Mouse (Mus musculus): ENCODE measurements around the gene Efna2. TPM values are rescaled to one million over a fixed set of nuclear protein-coding genes. Genes with fewer than 3 reads are reported as not detected.
"Not testable (repeated sequence)": the region's sequence is repeated elsewhere in the genome, so short reads cannot be mapped to it uniquely, and the experiment has no call there.

Efna2 gene
- total RNA-seq, 1 experiment from 2014 or later, result not detected

DNA sequence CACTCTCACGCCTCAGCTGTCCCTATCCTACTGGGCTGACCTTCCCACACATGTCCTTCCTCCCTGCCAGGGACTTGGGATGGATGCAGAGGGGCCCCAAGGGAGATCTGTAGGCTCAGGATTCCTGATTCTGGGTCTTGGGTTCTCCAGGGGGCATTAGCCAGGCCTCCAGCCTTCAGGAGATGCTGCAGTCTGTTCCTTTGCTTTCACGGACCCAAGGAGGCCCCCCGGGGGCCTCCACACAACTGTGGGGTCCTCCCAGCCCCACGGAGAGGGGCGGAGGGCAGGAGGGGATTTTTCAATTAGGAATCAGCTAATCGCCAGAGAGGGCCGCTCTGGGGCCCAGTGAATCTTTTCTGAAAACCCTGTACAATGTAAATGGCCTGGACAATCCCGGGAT lies 15.2 kb downstream of the Efna2 start:
- no peak for ATAC-seq (replicated peaks in 1 of 2; ENCODE audit: insufficient read depth in 1 of 2, low FRiP score in 2 of 2, low TSS enrichment in 1 of 2, low read depth in 1 of 2, poor library complexity in 2 of 2, severe bottlenecking in 2 of 2)

DNA sequence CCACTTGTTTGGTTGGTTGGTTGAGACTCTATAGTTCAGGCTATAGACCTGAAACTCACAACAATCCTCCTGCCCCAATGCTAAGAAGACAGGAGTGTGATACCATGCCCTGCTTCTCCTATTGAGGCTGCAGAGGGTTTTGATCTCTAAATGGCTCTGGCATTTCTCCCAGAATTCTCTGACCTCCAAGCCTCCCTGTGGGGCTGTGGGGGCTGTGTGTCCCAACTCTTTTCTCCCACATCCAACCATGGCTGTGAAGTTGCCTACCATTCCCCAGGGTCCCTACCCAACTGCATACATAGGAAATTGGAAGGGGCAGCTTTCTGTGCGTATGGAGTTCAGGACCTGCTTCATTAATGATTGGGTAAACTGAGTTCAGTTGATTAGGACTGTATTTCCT lies 16.9 kb downstream of the Efna2 start:
- ATAC-seq (replicated peaks in 1 of 2; ENCODE audit: insufficient read depth in 1 of 2, low FRiP score in 2 of 2, low TSS enrichment in 1 of 2, low read depth in 1 of 2, poor library complexity in 2 of 2, severe bottlenecking in 2 of 2), result no peak

DNA sequence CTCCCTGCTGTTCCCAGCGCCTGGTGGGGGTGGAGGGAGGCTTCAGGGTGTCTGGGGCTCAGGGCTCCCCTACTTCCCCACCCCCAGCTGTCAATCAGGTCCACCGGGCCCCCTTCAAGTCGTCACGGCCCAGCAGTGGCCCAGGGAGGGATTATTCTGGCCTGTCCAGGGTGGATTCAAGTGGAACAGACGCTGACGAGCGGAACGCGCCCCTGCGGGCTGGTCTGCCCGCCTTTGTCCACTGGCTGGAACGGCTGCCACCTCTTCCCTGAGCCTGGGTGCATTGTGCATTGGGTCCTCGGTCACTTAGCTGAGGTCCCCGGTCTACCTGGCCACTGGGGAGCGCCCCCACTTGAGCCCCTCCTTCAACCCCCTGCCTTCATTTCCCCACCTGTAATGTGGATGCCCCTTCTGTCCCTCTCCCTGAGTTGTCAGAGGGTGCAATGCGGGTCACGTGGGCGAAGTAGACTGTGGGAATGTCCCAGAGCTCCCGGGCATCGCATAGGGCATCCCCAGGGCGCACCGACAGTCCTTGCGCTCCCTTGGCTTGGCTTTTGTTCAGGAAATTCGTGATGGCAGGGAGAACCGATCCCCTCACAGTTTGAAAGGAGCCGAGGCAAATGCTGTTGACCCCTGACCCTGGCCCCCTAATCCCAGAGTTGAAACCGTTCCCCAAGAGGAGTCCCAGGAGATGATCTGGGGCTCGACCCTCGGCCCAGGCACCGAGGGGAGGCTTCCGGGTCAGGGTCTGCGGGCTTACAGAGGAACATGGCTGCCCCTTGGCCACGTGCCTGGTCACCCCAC lies 17.7 kb downstream of the Efna2 start:
- no peak for ATAC-seq (replicated peaks in 1 of 2; ENCODE audit: insufficient read depth in 1 of 2, low FRiP score in 2 of 2, low TSS enrichment in 1 of 2, low read depth in 1 of 2, poor library complexity in 2 of 2, severe bottlenecking in 2 of 2)

DNA sequence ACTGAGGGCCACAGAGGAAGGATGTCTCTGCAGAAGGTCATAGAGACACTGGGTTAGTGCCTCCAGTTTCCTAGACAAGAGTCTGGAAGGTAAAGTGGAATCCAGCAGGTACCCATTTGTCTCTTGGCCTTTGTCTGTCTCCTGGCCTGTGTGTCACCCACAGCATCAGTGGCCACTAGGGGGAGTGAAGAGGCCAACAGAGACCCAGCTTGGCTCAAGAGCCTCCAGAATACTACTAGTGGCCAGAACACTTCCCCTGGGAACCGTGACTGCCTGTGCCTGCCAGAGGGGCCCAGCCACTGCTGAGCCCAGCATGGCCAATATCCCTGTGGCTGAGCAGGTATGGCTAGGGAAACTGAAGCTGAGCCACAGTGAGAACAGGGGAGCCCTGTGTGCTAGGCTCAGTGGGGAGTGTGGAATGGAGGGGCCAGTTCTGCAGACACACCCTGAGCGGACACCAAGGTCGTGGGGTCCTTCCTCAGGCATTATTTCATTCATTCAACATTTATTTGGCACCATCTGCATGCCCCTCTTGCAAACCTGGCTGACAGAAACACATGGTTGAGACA lies 20.2 kb downstream of the Efna2 start:
- peak; percentile 89 to 93 for ATAC-seq (replicated peaks in 1 of 2; ENCODE audit: insufficient read depth in 1 of 2, low FRiP score in 2 of 2, low TSS enrichment in 1 of 2, low read depth in 1 of 2, poor library complexity in 2 of 2, severe bottlenecking in 2 of 2)

DNA sequence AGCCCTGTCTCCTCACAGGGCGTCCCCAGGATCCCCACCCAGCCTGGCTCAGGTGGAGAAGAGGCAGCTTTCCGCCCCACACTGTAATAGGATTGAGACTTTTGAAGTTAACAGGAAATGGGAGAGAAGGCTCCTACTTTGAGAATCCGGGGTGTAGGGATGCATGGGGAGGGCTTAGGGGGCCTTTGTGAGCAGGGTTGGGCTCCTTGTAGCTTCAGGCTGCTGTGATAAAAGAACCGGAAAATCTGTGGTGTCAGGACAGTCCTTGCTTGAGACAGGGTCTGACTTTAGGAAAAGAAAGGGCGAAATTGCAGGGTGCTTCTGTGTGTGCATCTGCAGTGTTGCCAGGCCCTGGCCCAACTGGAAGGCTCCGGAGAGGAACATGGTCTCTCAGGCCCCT lies 21.2 kb downstream of the Efna2 start:
- no peak for ATAC-seq (replicated peaks in 1 of 2; ENCODE audit: insufficient read depth in 1 of 2, low FRiP score in 2 of 2, low TSS enrichment in 1 of 2, low read depth in 1 of 2, poor library complexity in 2 of 2, severe bottlenecking in 2 of 2)

DNA sequence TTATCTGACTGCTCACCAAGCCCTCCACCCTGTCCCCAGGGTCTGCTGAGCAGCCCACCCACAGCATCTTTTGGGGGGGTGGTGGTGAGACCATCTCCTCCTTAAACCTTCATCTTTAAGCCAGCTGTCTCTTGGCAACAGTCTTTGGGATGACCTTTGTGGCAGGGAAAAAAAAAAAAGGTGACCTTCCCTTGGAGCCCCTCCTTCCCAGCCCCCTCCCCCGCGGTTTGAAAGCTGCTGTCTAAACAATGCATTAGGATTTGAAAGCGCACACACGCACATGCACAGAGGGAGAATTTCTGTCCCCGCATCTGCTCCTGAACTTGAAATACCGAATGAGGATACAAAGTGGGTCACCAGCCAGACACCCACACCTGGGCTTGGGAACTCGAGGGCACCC lies 24.8 kb downstream of the Efna2 start:
- ATAC-seq (replicated peaks in 1 of 2; ENCODE audit: insufficient read depth in 1 of 2, low FRiP score in 2 of 2, low TSS enrichment in 1 of 2, low read depth in 1 of 2, poor library complexity in 2 of 2, severe bottlenecking in 2 of 2), result no peak

DNA sequence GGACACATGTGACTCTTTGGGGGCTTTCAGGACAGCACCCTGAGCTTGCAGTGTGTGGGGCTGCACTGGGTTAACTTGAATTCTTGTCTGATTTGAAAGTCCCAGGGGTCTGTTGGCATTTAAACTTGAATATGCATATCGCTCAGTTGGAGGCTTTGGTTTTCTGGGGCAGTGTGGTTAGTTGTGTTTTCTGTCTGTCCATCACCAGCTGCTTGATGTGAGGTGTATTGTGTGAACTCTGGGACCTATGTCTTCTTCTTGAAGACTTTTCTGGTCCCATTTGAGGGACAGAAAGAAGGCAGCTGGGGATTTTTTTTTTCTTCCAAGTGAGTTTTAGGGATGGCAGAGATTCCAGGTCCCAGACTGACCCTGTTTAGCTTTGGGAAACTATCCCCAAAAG lies 27.9 kb downstream of the Efna2 start:
- no peak for ATAC-seq (replicated peaks in 1 of 2; ENCODE audit: insufficient read depth in 1 of 2, low FRiP score in 2 of 2, low TSS enrichment in 1 of 2, low read depth in 1 of 2, poor library complexity in 2 of 2, severe bottlenecking in 2 of 2)

DNA sequence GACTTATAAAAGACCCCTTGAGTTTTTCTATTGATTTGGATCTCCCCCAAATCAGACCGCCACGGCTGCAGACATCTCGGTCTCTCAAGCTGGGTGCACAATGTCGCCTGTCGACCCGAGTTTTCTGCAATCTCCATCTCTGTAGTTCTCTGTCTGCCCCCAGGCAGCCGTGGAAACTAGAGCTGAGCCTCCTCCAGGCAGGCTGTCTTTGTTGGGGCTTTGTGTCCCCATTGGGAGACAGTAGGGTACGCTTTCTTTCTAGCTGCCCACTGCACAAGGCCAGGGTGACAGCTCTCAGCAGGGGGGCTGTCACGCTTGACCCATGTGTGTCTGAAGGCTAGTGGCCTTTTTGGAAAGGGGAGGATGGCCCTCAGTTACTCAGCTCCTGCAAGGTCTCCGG lies 28.4 kb downstream of the Efna2 start:
- ATAC-seq (replicated peaks in 1 of 2; ENCODE audit: insufficient read depth in 1 of 2, low FRiP score in 2 of 2, low TSS enrichment in 1 of 2, low read depth in 1 of 2, poor library complexity in 2 of 2, severe bottlenecking in 2 of 2), result no peak

DNA sequence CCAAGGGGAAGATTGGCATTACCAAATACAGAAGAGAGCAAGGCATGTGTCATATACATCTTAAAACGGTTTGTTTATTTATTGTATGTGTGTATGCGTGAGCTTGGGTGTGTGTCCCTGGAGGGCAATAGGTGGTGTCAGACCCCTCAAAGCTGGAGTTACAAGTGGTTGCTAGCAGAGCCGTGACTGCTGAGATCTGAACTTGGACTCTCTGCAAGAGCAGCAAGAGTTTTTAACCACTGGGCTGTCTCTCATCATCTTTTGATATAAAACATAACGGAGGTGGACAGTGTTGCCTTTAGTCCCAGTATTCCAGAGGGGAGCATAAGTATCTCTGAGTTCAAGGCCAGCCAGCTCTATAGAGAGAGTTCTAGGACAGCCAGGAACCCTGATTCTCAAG lies 29.0 kb downstream of the Efna2 start:
- ATAC-seq (replicated peaks in 1 of 2; ENCODE audit: insufficient read depth in 1 of 2, low FRiP score in 2 of 2, low TSS enrichment in 1 of 2, low read depth in 1 of 2, poor library complexity in 2 of 2, severe bottlenecking in 2 of 2), result no peak

DNA sequence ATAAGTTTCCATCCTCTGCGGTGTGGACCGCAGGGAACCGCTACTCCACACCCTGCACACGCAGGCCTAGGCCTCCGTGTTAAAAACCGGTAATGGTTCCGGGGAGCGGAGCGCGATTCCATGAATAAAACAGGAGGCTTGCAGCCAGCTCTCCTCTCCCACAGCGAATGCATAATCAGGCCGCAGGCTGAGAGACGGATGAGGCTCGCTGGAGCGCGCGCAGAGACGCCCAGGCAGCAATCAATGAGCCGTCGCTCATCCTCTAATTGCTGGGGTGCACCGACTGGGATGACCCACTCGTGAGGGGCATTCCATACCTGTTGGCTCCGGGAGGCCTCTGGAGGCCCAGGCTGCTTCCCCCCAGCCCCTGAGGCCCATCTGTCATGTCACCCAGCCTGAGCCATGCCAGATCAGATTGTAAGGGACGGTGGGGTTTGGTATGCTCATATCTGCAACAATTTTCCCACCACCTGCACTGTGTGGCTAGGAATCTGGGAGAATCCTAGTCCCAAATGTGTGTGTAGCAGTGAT lies 29.6 kb downstream of the Efna2 start:
- ATAC-seq (replicated peaks in 1 of 2; ENCODE audit: insufficient read depth in 1 of 2, low FRiP score in 2 of 2, low TSS enrichment in 1 of 2, low read depth in 1 of 2, poor library complexity in 2 of 2, severe bottlenecking in 2 of 2), result no peak

DNA sequence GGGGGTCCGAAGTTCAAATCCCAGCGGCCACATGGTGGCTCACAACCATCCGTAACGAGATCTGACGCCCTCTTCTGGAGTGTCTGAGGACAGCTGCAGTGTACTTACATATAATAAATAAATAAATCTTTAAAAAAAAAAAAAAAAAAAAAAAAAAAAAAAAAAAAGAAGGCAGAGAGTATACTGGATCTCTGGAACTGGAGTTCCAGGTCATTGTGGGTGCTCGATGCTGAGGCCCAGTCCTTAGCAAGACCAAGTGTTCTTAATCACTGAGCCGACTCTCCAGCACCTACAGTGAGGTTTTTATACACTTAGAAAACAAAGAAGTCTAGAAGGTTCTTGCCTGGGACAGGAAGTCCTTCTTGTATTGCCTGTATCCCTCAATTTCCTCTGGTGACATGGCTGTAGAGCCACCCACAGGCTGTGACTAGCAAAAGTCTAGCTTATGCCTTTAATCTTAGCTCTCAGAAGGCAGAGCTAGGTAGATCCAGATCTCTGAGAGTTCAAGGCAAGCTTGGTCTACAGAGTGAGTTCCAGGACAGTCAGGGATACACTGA lies 32.3 kb downstream of the Efna2 start:
- ATAC-seq (replicated peaks in 1 of 2; ENCODE audit: insufficient read depth in 1 of 2, low FRiP score in 2 of 2, low TSS enrichment in 1 of 2, low read depth in 1 of 2, poor library complexity in 2 of 2, severe bottlenecking in 2 of 2), result peak; percentile 45 to 53; a peak in 3 of 4 replicates

DNA sequence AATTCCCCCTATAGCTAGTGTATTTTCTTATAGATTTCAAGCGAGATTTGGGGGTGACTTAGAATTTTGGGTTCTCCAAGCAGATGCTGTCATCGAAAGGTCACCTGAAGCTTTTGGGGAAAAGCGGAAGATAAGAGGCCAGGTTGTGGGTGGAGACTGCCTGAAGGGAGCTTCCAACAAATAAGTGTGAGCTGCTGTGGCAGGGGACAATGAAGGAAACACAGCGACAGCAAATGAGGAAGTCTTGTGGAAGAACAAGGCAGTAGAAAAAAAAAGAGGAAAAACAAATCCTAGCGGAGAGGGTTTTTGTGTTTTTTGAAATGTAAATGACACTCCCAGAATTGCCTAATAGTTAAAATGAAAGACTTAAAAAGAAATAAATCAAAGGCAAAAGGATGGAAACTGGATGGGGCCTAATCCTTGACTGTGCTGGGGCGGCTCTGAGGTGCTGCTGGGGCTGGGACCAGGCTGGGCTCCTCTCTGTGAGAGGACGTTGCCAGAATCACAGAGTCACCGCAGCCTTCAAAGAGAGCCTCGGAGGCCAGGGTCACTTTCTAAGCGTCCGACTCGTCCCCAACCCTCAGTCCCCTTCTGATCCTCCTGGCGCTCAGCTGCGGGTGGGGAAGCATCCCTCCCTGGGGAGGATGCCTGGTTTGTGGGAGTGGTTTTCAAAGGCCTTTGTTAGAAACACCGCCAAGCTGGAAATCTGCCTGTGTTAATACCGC lies 35.9 kb downstream of the Efna2 start:
- ATAC-seq (replicated peaks in 1 of 2; ENCODE audit: insufficient read depth in 1 of 2, low FRiP score in 2 of 2, low TSS enrichment in 1 of 2, low read depth in 1 of 2, poor library complexity in 2 of 2, severe bottlenecking in 2 of 2), result no peak

DNA sequence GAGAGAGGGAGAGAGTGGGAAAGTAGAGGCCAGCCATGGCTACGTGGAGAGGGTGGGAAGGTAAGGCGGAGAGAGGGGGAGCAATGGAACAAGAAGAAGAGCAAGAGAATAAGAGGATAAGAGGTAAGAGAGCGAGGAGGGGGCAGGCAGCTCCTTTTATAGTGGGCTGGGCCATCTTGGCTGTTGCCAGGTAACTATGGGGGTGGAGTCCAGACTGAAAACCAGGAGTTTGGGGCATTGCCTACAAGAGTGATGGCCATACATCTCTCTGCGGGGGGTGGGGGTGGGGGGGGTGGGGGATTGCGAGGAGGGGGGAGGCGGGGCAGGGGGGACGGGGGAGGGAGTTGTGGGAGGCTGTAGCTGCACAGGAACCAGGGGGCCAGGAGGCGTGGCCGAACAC lies 41.4 kb downstream of the Efna2 start:
- ATAC-seq (replicated peaks in 1 of 2; ENCODE audit: insufficient read depth in 1 of 2, low FRiP score in 2 of 2, low TSS enrichment in 1 of 2, low read depth in 1 of 2, poor library complexity in 2 of 2, severe bottlenecking in 2 of 2), result no peak

DNA sequence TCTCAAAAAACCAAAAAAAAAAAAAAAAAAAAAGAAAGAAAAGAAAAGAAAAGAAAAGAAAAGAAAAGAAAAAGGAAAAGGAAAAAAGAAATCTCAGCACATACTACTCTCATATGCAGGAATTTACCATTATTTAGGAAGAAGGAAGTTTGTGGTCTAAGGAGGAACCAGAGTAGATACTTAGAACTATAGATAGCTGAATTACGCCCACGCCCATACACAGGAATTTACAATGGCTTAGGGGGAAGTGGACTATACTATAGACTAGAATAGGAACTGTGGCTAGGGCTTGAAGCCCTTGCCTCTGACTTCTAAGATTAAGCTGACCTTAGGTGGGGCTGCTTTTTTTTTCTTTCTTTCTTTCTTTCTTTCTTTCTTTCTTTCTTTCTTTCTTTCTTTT lies 43.9 kb downstream of the Efna2 start:
- not testable (repeated sequence) for ATAC-seq (replicated peaks in 1 of 2; ENCODE audit: insufficient read depth in 1 of 2, low FRiP score in 2 of 2, low TSS enrichment in 1 of 2, low read depth in 1 of 2, poor library complexity in 2 of 2, severe bottlenecking in 2 of 2)

DNA sequence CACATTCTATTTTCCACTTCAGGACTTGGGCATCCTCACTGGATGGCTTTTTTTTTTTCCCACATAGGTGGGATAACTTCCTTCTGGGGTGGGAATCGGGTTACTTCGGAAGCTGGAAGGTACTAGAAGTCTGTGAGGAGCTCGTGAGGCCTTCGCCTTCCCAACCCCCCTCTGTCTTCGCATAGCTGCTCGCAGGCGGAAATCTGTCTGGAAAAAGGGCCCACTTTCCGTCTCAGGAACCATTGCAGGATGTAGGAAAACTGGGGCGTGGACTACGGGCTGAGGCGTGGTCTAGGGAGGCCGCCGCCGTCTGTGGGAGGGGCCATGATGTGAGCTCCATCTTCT lies 46.8 kb downstream of the Efna2 start:
- no peak for ATAC-seq (replicated peaks in 1 of 2; ENCODE audit: insufficient read depth in 1 of 2, low FRiP score in 2 of 2, low TSS enrichment in 1 of 2, low read depth in 1 of 2, poor library complexity in 2 of 2, severe bottlenecking in 2 of 2)

DNA sequence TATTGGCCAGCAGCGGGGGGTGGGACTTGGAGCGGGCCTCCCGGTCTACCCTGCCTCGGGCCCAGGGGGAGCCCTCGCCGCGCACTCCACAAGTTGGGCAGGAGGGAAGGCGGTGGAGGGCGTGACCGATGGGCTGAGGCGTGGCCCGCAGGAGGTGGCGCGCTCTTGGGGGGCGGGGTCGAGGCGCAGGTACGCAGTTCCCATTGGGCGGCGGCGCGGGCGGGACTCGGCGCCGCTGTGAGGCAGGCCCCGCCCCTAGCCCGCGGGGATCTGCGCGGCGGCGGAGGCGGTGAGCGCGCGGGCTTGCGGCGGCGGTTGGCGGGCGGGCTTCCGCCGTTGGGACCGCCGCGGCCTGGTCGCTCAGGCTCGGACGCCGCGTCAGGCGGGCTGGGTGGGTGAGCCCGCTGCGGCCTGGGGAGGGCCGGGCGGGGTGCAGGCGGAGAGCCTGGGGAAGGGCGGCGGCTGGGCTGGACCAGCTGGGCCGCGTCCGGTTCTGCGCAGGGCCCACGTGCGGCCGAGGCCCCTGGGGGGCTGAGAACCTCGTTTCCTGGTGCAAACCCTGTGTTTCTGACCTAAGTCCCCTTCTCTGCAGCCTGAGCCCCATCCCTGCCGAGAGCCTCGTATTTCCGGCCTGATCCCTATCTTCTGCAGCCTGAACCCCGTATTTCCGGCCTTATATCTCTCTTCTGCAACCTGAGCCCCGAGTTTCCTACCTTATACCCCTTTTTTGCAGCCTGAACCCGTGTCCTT lies 47.3 kb downstream of the Efna2 start, which contains the start of gene Mum1:
Gene Mum1, plus strand, starts transcription at position 19 of the 750 bp plus-strand sequence.
- peak; percentile 99 for ATAC-seq (replicated peaks in 1 of 2; ENCODE audit: insufficient read depth in 1 of 2, low FRiP score in 2 of 2, low TSS enrichment in 1 of 2, low read depth in 1 of 2, poor library complexity in 2 of 2, severe bottlenecking in 2 of 2)

DNA sequence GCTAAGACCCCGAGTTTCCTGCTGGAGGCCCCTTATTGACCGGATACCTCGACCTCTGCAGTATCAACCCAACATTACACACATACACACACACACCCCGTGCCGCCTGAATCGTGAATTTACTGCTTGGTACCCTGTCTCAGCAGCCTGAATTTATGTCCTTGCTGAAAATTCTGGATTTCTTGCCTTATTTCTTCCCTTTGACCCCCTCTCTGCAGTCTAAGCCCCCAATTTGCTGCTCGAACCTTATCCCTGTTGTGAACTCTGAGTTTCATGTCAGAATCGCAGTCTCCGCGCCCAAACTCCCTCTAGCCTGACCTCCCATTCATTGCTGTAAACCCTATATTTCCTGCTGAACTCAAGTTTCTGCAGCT lies 47.9 kb downstream of the Efna2 start:
- no peak for ATAC-seq (replicated peaks in 1 of 2; ENCODE audit: insufficient read depth in 1 of 2, low FRiP score in 2 of 2, low TSS enrichment in 1 of 2, low read depth in 1 of 2, poor library complexity in 2 of 2, severe bottlenecking in 2 of 2)
